Mouse (Mus musculus) neutrophil, adult 5-6 weeks (primary cell): ENCODE results near the gene 2310011J03Rik. TPM values are rescaled to one million over a fixed set of nuclear protein-coding genes. Genes with fewer than 3 reads are reported as not detected.

Experiments used
- ATAC-seq: fragments of 151-379, 151-347 bp; 2 replicates; pipeline ENCODE4 v1.8.0; 2017; ENCODE audit warnings: mild to moderate bottlenecking, moderate TSS enrichment; ENCODE audit not compliant: insufficient number of reproducible peaks, poor library complexity, low FRiP score, severe bottlenecking; ENCODE audit errors: extremely low read depth
- total RNA-seq: library from RNA; stranded (forward); fragments of 200-1000 nt; gene quantifications from 2 replicates; pipeline ENCODE4 v1.2.3, GENCODE M21; 2017

2310011J03Rik gene
- total RNA-seq, 1 experiment from 2014 or later, result 17.5 TPM

DNA sequence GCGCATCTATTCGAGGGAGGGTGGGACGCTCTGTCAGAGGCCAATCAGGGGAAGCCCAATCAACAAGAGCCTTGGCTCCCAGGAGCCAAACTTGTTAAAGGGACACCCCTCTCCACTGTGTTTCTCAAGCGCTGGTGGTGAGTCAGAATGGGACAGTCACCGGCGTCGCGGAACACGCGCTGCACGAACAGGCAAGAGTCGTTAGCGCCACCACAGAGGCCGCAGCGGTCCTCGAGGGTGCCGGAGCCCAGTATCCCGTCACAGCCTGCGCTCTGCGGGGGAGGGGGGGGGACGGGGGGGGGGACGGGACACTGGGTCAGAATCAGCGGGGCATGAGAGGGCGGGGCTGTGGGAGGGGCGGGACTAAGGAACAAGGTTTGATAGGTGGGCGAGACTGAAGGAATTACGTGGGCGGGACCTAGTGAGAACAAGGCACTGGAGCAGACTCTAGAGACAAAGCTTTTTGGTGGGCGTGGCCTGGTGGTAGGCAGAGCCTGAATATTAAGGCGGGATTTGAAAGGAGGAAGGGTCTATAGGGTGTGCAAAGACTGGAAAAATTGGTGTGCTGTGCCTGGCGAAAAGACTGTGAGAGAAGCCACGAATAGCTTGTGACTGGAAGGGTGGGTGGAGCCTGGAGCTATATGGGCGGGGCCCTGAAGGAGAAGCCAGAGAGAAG, 22.6 kb upstream of the 2310011J03Rik start:
- peak; percentile 27; the same call in 1 of the 2 replicates for ATAC-seq

DNA sequence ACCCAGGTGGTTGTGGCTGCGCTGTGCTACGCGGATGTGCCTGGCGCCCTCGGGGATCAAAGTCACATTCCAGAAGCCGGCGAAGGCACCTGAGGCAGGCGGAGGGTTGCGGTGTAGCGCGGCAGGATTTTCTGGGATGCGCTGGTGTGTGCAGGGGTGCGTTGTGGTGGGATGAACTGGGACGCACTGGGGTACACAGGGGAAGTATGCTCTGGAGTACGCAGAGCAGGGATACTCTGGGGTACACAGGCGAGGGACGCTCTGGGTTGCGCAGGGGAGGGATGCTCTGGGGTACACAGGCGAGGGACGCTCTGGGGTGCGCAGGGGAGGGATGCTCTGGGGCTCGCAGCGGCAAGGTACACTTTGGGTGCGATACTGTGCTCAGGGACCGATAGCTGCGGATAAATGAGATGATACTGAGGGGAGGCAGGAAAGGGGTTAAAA, 22.0 kb upstream of the 2310011J03Rik start:
- no peak for ATAC-seq

DNA sequence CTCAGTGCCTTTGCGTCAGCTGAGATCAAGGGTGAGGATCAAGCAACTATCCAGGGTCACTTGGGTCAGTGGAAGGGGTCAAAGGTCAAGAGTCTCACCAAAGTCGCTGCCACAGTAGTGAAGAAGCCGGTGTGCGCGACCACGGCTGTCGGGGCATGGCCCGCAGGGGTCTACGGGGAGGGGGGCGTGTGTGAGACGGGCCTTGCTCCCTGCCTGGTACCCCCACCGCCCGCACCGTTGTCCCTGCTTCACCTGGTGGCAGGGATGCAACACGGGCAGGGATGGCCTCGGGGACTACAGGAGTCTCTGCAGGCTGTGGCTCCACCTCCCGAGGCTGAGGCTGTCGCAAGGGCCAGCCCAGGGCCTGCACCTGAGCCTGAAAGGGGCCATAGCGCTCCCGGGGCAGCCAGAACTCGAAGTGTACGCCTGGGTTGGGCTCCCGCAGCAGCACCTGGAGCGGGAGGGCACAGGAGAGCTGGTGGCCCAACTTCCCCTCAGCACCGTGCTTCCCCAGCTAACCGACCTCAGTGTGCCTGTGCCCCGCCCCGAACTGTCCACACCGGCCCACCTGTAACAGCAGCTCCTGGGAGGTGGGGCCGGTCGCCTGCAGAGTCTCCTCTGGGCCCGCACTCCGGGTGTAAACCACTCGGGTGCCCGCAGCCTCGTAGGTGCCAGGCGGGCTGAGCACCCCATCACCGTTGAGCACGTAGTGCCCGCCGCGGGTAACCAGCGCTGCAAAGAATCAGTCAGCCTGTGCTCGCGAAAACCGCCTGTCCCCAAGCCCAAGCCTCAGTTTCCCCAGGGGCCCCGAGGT, 21.4 kb upstream of the 2310011J03Rik start:
- no peak for ATAC-seq

DNA sequence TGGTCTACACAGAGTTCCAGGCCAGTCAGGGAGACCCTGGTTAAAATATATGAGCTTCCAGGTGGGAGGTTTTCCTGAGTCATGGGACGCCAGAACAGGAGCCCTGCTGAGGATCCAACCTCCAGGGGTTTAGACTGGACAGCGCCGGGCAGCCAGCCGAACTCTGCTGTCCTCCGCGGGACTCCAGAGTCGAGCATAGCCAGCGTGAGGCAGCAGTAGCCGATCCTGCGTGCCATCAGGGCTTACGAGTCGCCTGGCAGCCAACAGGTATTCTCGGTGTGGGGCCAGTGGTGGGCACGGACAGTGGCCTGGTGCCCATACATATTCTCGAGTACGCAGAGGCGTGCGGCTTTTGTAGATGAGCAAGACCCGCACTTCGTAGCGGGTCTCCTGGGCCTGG, 20.7 kb upstream of the 2310011J03Rik start:
- ATAC-seq, result no peak

DNA sequence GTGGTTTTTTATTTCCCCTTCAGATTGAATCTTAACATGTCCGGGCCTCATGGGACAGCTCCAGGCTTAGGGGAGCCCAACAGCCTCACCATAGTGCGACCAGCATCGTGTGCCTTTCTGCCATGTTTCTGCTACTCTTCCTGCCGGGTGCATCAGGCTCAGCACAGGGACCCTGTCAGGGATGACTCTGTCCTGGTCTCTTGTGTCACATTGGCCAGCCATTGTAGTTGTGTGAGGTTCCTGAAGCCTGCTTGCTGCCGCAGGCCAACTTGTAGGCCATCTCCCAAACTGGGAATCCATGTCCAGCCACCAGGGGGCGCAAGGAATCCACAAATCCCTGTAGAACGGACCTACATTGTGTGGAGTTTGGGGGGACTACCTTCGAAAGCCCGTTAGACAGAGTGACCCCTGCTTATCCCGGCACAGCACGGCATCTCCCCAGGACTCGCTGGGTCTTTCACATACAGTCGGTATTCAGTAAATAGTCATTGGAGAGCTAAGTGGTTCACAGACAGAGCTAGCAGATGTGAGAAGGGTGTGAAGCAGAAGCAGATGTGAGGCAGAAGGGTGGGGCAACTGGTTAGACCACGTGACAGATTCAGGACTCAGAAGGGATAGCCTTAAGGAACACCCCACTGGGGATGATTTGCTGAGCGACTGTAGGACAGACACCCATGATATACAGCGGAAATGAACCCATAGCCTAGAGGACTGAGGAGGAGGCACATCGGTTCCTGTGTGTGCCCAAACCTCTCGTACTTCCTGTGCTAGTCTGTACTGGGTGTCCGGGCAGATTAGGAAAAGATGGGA, 19.8 kb upstream of the 2310011J03Rik start:
- peak; percentile 23; the same call in 1 of the 2 replicates for ATAC-seq

DNA sequence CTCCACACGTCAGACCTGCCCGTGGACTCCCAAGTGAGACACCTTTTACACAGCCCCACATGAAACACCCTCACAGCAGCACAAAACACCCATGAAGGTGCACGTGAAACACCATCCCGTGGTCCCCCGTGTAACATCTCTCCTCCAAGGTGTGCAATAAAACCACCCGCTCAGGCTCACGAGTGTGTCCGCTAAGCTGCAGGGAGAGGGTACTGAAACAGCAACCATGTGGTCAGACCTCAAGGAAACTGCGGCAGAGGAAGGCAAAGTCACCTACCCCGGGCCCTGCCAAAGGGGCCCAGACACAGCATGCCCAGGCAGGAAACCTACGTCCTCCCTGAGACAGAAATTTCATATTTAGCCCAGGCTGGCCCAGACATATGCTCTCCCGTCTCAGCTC, 15.9 kb upstream of the 2310011J03Rik start:
- ATAC-seq, result no peak

DNA sequence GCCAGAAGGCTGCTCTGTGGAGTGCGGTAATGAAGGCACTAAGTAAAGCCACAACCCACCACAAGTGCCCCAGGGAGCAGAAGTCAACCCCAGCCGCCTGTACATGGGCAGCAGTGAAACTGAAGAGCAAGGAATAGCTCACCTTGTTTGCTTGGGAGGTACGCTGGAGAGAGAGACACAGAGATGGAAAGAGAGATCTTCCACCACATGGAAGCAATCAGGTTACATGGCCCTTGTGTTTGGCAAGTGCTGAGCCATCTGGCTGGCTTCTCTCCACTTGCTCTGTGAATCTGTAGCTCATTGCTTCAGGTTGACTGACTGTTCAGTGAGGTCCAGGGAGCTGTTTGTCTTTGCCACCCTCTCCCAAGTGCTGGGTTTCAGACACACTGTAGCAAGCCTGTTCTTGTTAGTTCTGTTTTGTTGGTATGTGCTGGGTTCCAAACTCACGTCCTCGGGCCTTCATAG, 12.2 kb upstream of the 2310011J03Rik start:
- ATAC-seq, result no peak

DNA sequence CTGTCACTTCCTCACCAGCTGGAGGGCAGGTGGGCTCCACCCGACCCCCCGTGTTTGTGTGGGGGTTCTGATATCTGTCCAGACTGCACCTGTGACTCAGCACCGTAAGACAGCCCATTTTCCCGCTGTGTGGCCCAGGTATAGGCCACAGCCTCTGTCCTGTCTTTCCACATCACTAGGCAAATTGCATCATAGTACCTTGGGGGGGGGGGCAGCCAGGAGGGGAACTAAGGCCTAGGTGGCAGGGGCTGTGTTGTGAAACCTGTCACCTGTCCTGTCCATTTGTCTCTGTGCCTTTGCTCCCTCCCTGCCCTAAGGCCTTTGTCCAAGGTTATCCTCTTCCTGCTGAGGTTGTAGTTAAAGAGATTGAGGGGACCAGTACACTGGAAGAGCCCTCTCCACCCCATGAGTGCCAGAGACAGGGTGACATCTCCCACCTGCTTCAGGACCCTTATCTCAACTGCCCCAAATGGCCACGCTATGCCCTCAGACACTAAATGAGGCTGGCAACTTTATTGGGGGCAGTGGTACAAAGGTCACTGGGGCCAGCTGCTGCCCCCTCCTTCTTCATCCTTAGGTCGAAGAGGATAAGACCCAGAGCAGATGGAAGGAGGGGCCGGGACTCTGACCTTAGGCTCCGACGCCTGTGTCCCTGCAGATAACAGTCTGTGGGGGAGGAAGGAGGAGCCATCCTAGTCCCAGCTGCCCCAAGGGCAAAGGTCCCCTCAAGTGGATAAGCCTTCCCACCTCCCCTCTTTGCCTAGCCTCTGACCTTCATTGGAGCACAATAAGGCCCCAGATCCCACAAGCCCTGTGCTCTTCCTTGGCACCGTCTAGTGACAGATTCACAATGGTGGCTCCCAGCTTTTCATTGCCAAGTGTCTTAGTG, 11.5 kb upstream of the 2310011J03Rik start:
- no peak for ATAC-seq

DNA sequence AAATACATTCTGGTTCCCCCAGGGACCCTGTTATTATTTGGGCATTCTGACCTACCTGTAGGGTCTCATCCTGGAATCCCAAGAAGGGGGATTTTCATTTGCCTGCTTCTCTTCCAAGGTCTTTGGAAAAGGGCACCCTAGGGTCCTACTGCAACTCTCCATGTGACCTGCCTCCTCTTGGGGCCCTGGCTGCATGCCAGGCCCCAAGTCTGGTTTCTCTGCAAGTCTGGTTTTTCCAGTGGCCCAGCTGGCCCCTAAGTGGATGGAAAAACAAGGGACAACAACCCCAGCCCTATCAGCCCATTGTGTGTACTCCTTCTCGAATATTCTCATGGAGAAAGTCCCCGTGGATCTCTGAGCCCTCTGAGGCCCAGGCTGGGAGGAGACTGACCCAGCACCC, 10.6 kb upstream of the 2310011J03Rik start:
- ATAC-seq, result no peak

DNA sequence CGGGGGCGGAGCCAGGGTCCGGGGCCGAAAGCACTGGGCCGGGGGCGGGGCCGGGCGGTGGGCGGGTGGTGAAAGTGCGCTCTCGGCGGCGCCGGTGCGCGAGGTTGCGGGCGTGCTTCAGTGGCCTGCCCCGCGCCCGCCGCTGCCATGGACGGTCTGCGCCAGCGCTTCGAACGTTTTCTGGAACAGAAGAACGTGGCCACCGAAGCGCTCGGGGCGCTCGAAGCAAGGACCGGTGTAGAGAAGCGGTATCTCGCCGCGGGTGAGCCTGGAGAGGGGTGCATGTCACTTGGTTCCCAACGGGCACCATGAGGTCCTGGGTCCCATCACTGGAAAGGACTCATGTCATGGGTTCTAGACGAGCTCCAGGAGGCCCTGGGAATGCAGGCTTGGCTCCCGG, 9.7 kb upstream of the 2310011J03Rik start:
- ATAC-seq, result no peak

DNA sequence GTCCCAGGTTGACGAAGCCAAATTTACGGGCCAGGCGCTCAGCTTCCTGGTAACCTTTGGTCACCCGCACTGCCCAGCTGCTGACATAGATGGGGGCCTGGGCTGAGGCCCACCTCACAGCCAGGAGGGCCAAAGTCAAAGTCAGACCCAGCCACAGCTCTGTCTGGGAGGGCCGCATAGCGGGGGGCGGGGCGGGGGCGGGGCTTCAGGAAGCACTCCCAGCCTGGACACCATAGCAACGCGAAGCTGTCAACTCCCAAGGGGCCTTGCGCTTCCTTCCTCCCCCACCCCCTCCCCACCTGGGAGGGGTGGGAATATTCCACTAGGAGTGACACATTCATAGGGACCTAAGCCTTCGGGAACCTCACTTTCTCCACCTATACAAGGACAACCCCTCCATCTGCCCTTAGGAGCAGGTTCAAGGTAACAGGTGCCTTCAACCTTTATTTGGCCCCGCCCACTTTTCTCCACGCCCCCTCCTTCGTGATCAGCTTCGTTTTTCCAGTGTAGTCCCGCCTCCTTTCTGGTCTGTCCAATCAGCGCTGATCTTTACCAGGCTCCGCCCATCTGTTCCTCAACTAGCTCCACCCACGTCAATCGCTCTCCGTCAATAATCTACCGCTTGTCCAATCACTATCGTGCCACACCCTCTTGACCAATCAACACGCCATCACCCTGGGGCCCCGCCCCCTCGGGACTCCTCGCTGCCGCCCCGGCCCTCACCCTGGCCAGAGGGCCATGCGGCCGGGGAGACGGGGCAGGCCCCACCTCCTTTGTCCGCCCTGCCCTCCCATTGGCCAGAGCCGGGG, 9.1 kb upstream of the 2310011J03Rik start, which contains the start of the genes Pcsk4 and Reep6:
TSS of gene Pcsk4 (minus strand) at position 226 of the 809 bp plus-strand sequence.
TSS of gene Reep6 (plus strand) at position 681 of the 809 bp plus-strand sequence.
- ATAC-seq, result peak; percentile 76

DNA sequence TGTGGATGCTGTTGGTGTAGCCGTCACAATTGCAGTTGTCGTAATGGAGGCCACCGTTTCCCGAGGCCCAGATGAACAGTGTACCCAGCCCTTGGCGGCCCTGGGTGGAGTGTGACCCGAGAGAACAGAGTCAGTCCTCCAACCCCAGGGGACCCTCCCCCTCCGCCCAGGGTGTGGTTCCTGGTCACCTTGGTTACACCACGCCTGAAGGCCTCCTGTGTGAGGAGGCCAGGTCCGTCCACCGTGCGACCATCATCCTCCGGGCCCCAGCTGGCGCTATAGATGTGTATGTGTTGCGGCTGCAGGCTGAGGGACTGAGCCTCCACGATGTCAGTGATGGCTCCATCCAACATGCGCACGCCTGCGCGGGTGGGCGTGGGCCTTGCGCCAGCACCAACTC, 4.7 kb upstream of the 2310011J03Rik start:
- ATAC-seq, result no peak

DNA sequence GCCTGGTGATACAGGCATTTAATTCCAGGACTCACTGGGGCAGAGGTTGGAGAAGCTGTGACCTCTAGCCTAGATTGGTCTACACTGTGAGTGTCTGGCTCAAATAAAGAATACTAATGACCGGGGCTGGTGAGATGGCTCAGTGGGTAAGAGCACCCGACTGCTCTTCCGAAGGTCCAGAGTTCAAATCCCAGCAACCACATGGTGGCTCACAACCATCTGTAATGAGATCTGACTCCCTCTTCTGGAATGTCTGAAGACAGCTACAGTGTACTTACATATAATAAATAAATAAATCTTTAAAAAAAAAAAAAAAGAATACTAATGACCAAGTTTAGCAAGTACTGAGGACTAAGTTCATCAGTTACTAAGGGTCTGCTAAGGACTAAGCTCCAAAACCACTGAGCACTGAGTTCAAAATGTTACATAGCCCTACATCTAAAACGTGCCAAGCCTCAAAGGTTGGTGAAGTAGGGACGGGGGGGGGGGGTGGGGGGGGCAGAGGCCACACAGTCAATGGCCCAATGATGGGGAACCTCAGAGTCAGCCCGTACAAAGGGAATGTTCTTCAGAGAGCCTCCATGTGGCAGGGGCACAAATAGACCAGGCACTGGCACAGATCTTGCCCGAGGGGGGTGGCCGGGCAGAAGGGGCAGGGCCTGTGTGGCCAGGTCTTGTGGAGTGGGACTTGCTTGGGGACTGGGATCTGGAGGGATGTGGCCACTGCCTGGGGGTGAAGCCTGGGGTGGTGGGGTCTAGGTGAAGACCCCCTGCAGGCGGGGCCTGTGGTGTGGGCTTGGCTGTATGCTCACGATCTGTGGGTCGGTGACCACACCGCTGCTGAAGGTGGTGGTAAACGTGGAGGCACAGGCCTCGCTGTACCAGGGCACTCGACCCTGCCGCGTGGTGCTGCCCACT, 4.0 kb upstream of the 2310011J03Rik start:
- no peak for ATAC-seq

DNA sequence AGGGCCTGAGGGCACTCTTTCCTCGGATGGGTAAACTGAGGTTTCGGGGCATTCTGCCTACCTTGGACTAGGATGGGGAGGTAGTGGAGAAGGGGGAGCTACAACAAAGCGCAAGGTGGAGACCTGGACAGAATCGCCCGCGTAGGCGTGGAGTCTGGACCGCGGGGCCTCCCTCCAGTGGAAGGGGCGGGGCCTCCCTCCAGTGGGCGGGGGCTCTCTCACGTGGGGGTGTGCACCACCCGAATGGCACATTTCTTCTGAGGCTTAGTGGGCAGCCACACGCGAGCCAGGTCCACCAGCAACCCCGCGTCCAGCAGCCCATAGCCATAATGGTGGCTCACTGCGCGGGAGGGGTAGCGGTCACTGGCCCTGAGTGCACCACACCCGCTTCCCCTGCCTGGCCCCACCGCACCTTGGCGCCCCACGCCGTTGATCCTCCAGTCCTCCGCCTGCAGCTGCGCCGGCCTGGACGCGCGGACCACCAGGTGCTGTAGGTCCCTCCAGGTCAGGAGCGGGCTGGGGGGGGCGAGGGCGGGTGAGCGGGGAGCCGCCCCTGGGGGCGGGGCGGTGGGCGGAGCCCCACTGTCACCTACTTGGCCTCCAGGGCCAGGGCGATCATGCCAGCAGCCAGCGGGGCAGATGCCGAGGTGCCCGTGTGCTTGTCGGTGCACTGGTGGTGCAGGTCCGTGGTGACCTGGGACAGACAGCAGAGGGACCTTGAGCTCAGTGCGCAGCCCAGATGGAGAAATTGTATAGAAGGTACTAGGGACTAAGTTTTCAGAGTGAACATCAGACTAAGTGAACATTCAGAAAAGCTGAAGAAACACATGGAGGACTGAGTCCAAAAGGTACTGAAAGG, 3.2 kb upstream of the 2310011J03Rik start:
- ATAC-seq, result peak; percentile 21; the same call in 1 of the 2 replicates

DNA sequence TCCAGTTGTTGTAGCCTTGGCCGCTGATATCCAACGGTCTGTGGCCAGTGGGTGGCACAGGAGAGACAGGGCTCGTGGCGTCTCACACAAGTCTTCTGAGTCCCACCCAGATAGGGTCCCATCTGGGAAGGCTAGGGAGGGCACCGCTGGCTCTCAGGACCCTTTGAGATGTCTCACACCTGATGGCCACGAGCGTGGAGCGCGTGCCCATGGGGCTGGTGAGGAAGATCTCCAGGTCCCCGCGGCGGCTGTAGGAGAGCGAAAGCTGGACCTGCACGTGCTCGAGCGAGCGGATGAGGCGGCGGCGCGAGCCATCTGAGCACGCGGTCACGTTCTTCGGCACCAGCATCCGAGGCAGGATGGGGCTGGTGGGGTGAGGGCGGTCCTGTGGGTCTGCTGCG, 2.5 kb upstream of the 2310011J03Rik start:
- no peak for ATAC-seq
